Mouse (Mus musculus) limb, embryonic 14.5 days (tissue): Measurements from ENCODE around the gene Xdh. TPM values are rescaled to one million over a fixed set of nuclear protein-coding genes. Genes with fewer than 3 reads are reported as not detected.
A peak's percentile ranks its signal among the peaks of the same experiment; 100 is the strongest.

ENCODE experiments used
- ATAC-seq: fragments of 200-750 bp; cut with Nextera tagmentation; 2 replicates; pipeline ENCODE4 v1.8.0; 2017; ENCODE audit warnings: low read depth, moderate number of reproducible peaks, moderate TSS enrichment; ENCODE audit not compliant: low FRiP score
- DNase-seq: peaks from one replicate; pipeline ENCODE4 v3.0.0-alpha.2; 2015; ENCODE audit warnings: low spot score
- H3K27ac ChIP-seq: fragments of 300-500 bp; sonication (generic); replicated peaks from 2 replicates; pipeline ENCODE4 v1.5.1; 2014; ENCODE audit warnings: low read depth, mild to moderate bottlenecking, low read length, moderate library complexity, mixed read lengths
- H3K27me3 ChIP-seq: fragments of 300-500 bp; sonication (generic); 2 replicates; pipeline ENCODE4 v1.6.1; 2014; ENCODE audit warnings: low read length, mixed read lengths; ENCODE audit not compliant: control insufficient read depth, insufficient read depth
- H3K36me3 ChIP-seq: fragments of 300-500 bp; sonication (generic); 2 replicates; pipeline ENCODE4 v1.6.1; 2014; ENCODE audit warnings: mild to moderate bottlenecking, low read length, moderate library complexity, mixed read lengths; ENCODE audit not compliant: control insufficient read depth, insufficient read depth
- H3K4me1 ChIP-seq: fragments of 300-500 bp; sonication (generic); 2 replicates; pipeline ENCODE4 v1.6.1; 2014; ENCODE audit warnings: antibody characterized with exemption, low read length, mixed read lengths; ENCODE audit not compliant: control insufficient read depth, insufficient read depth
- H3K4me2 ChIP-seq: fragments of 300-500 bp; sonication (generic); replicated peaks from 2 replicates; pipeline ENCODE4 v1.6.1; 2014; ENCODE audit warnings: low read depth, mild to moderate bottlenecking, low read length, moderate library complexity; ENCODE audit not compliant: severe bottlenecking
- H3K4me3 ChIP-seq: fragments of 300-500 bp; sonication (generic); replicated peaks from 2 replicates; pipeline ENCODE4 v1.5.1; 2014; ENCODE audit warnings: low read length
- H3K9ac ChIP-seq: fragments of 300-500 bp; sonication (generic); 2 replicates; pipeline ENCODE4 v1.6.1; 2014; ENCODE audit warnings: mild to moderate bottlenecking, low read depth, low read length, moderate library complexity; ENCODE audit not compliant: severe bottlenecking
- H3K9me3 ChIP-seq: fragments of 300-500 bp; sonication (generic); 2 replicates; pipeline ENCODE4 v1.6.1; 2016; ENCODE audit warnings: low read length; ENCODE audit not compliant: control insufficient read depth
- POLR2A ChIP-seq: fragments of 200-500 bp; IDR thresholded peaks from 2 replicates; pipeline ENCODE4 v1.8.0; 2012; ENCODE audit warnings: inconsistent platforms, mild to moderate bottlenecking, moderate library complexity, borderline replicate concordance; ENCODE audit not compliant: insufficient read depth, insufficient read length; ENCODE audit errors: extremely low read depth
- WGBS: fragments of 180-500 bp; shearing (Covaris S2); extraction: QIAGEN DNeasy Blood & Tissue Kit; methylation state at CpG from one replicate; pipeline ENCODE4 v1.1.7; 2014; 5-methylcytosine and 5-hydroxymethylcytosine counted together
- polyA plus RNA-seq, 2 experiments: library from polyadenylated mRNA; depleted of rRNA in 1 of 2; stranded (reverse) in 1 of 2; unstranded in 1 of 2; fragments of >200 nt; fragmentation: Nextera tagmentation in 1 of 2; extraction: Ambion mirVana in 1 of 2; gene quantifications; 2 replicates each; pipeline versions ENCODE4 v1.2.1 to v1.2.3; 2012 to 2014

Xdh gene
- polyA plus RNA-seq, 2 experiments: 0.72 to 1.1 TPM

DNA sequence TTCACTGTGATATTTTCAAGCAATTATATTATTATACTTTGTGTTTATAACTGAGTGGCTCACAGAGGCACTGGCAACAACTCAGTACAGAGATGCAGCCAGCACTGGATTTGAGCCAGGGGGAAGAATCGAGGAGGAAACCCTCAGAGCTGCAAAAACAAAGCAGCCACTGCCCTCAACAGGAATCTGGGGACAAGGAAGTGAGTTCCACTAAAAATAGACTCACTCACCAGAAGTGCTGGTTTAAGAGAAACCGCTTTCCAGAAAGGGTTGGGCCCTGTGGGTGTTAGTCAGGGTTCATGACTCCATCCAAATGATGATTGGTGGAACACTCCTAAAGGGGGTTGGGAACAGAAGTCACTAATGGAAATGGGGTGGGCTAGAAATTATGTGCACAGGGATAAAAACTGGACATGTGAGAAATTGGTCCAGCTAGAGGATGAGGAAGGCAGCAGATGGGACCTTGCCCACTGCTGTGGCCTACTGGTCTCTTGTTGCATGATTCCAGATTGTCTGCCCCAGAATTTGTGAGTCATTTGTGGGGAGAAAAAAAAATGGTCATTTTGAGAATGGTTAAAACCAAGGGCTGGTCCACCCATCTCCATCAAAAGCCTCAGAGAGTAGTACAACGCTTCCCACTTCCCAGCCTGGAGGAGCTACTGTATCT lies 20.5 kb upstream of the Xdh start:
- peak; percentile 38 for DNase-seq
- 53% methylated on average over 3 of the region's 3 CpGs for WGBS

DNA sequence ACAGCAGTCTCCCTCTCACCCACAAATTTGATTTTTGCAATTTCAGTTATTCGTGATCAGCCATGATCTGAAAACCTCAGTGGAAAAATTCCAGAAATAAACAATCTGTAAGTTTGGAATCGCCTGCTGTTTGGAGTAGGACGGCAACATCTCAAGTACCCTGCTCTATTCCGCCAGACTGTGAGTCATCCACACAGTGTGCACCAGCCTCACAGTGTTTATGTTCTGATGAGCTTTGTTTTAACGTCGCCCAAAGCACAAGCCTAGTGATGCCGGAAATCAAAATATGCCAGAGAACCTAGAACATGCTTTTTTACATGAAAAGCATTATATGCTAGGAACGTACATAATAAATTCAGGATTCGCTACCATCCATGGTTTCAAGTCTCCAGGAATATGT lies 14.9 kb upstream of the Xdh start:
- no peak for ATAC-seq
- no peaks in the 10 kb centered on the region for H3K36me3 ChIP-seq
- no peaks in the 10 kb centered on the region for H3K27me3 ChIP-seq
- H3K4me2 ChIP-seq: no peak overlapping the region
- TF ChIP-seq POLR2A: no peak
- no peaks in the 10 kb centered on the region for H3K9me3 ChIP-seq
- no peak overlapping the region for H3K27ac ChIP-seq
- H3K4me3 ChIP-seq: no peak overlapping the region
- peaks cover 11% of the 10 kb centered on the region for H3K4me1 ChIP-seq
- WGBS: 90% methylated on average over 9 of the region's 9 CpGs
- DNase-seq: no peak
- no peak overlapping the region for H3K9ac ChIP-seq

More for the DNA sequence above, 20.5 kb upstream of the Xdh start:
- Histone ChIP-seq H3K27ac (no peak overlapping the region), H3K27me3 (no peaks in the 10 kb centered on the region), H3K4me3 (no peak overlapping the region), H3K9me3 (no peaks in the 10 kb centered on the region), H3K9ac (no peak overlapping the region), H3K4me2 (no peak overlapping the region), H3K4me1 (0 out of 2 replicates have a peak, but pooled peaks cover 3% of the 10 kb centered on the region), H3K36me3 (no peaks in the 10 kb centered on the region)
- ATAC-seq: no peak
- TF ChIP-seq POLR2A: no peak

GRCm38 (mm10) chr17:73962628-73963043 lies 12.6 kb upstream of the Xdh start:
- no peak for ATAC-seq
- H3K27ac ChIP-seq: no peak overlapping the region; the same call in 1 of the 2 replicates

DNA sequence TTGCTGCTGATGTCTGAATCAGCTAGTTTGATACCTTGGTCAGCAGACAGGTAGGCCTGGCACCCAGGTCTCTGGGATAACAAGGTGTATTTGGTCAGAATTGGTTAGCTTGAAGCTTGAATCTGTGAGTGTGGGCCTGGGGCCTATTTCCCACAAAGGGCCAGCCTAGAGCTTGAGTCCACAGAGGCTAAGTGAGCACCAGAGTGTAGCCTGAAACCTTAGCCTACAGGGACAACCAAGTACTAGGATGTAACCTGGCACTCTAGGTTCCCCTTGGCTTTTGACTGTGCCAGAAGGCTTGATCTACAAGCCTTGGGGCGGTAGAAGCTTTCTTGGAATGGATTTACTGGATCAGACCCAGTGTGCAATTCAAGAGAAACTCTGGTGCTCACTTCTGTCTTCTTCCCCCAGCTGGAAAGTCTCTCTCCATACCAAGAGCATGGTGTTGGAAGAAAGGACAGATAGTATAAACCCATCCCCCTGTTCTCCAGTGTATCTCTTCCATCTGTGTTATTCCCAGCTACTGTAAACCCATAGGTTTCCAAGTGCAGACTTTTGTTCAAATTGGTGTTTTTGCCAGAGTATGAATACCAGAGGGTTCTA lies 11.9 kb upstream of the Xdh start:
- no peak overlapping the region for H3K9ac ChIP-seq
- TF ChIP-seq POLR2A: no peak
- no peak for DNase-seq
- WGBS: 90% methylated on average over 1 of the region's 1 CpGs
- no peaks in the 10 kb centered on the region for H3K36me3 ChIP-seq
- H3K4me1 ChIP-seq: peaks cover 11% of the 10 kb centered on the region
- no peaks in the 10 kb centered on the region for H3K9me3 ChIP-seq
- no peak for ATAC-seq
- H3K27me3 ChIP-seq: no peaks in the 10 kb centered on the region
- no peak overlapping the region for H3K4me3 ChIP-seq
- H3K4me2 ChIP-seq: no peak overlapping the region
- no peak overlapping the region for H3K27ac ChIP-seq

More at GRCm38 (mm10) chr17:73962628-73963043, 12.6 kb upstream of the Xdh start:
- Histone ChIP-seq H3K4me3 (no peak overlapping the region), H3K4me2 (no peak overlapping the region), H3K9me3 (no peaks in the 10 kb centered on the region), H3K9ac (no peak overlapping the region), H3K27me3 (no peaks in the 10 kb centered on the region), H3K4me1 (peaks cover 11% of the 10 kb centered on the region), H3K36me3 (no peaks in the 10 kb centered on the region)
- no peak for TF ChIP-seq POLR2A
- 15% methylated on average over 2 of the region's 2 CpGs for WGBS
- DNase-seq: no peak

- Histone ChIP-seq H3K36me3 (no peaks in the 10 kb centered on the region), H3K4me3 (no peak overlapping the region), H3K27me3 (no peaks in the 10 kb centered on the region), H3K4me1 (peaks cover 11% of the 10 kb centered on the region), H3K27ac (no peak overlapping the region), H3K9me3 (no peaks in the 10 kb centered on the region), H3K9ac (no peak overlapping the region), H3K4me2 (no peak overlapping the region)
- no peak for ATAC-seq
- no peak for DNase-seq
- WGBS: 86% methylated on average over 4 of the region's 4 CpGs
- TF ChIP-seq POLR2A: no peak
These were observed 10.7 kb upstream of the Xdh start for GRCm38 (mm10) chr17:73960745-73961144.
